Mouse (Mus musculus) brain, embryonic 14.5 days (tissue): Measurements from ENCODE around the gene Nfic. TPM values are rescaled to one million over a fixed set of nuclear protein-coding genes. Genes with fewer than 3 reads are reported as not detected.
A peak's percentile ranks its signal among the peaks of the same experiment; 100 is the strongest.

Experiments
- DNase-seq: peaks from one replicate; pipeline ENCODE4 v3.0.0-alpha.2; 2011; ENCODE audit warnings: low read depth
- CTCF ChIP-seq: fragments of 200-500 bp; IDR thresholded peaks from 2 replicates; pipeline ENCODE4 v1.5.1; 2012; ENCODE audit warnings: inconsistent platforms, mild to moderate bottlenecking, moderate library complexity, borderline replicate concordance; ENCODE audit not compliant: insufficient read depth, insufficient read length; ENCODE audit errors: extremely low read depth
- POLR2A ChIP-seq: fragments of 200-500 bp; IDR thresholded peaks from 2 replicates; pipeline ENCODE4 v1.6.1; 2012; ENCODE audit warnings: mild to moderate bottlenecking, inconsistent platforms, borderline replicate concordance; ENCODE audit not compliant: poor library complexity, insufficient read depth, insufficient read length, severe bottlenecking; ENCODE audit errors: extremely low read depth
- polyA plus RNA-seq: library from polyadenylated mRNA; depleted of rRNA; stranded (reverse); fragments of >200 nt; gene quantifications from 2 replicates; pipeline ENCODE4 v1.2.3, GENCODE M21; 2012

Nfic gene
- polyA plus RNA-seq, 1 experiment, result 16.7 TPM

GRCm38 (mm10) chr10:81382039-81382438, 73.4 kb downstream of the Nfic start:
- TF ChIP-seq POLR2A, result no peak
- no peak for TF ChIP-seq CTCF
- no peak for DNase-seq

- DNase-seq, result no peak
- TF ChIP-seq POLR2A, result no peak
- TF ChIP-seq CTCF, result no peak
Measured at GRCm38 (mm10) chr10:81379809-81380378, 75.5 kb downstream of the Nfic start.

- TF ChIP-seq CTCF, result no peak
- no peak for TF ChIP-seq POLR2A
- no peak for DNase-seq
Measured at GRCm38 (mm10) chr10:81379183-81379553, 76.3 kb downstream of the Nfic start.

- DNase-seq, result peak; percentile 100
- TF ChIP-seq CTCF (no peak), POLR2A (peak; percentile 12; the same call in 1 of the 2 replicates)
Measured at GRCm38 (mm10) chr10:81378553-81379182, 76.8 kb downstream of the Nfic start.

- TF ChIP-seq CTCF (no peak), POLR2A (peak; percentile 89)
- DNase-seq, result no peak
Measured at GRCm38 (mm10) chr10:81377793-81378552, 77.5 kb downstream of the Nfic start, which contains the start of gene Fzr1. Fzr1 (minus strand) TSS chr10:81378516.

GRCm38 (mm10) chr10:81377362-81377664, 78.1 kb downstream of the Nfic start:
- TF ChIP-seq POLR2A, result no peak
- no peak for TF ChIP-seq CTCF
- DNase-seq, result no peak

- TF ChIP-seq POLR2A (no peak), CTCF (no peak)
- DNase-seq, result no peak
Measured at GRCm38 (mm10) chr10:81376561-81377361, 78.7 kb downstream of the Nfic start.

GRCm38 (mm10) chr10:81375322-81375721, 80.1 kb downstream of the Nfic start:
- TF ChIP-seq CTCF, result no peak
- no peak for TF ChIP-seq POLR2A
- no peak for DNase-seq

- TF ChIP-seq CTCF (no peak), POLR2A (no peak)
- no peak for DNase-seq
Measured at GRCm38 (mm10) chr10:81367207-81367495, 88.3 kb downstream of the Nfic start.

- no peak for DNase-seq
- TF ChIP-seq POLR2A (no peak), CTCF (no peak)
Measured at GRCm38 (mm10) chr10:81366477-81367206, 88.8 kb downstream of the Nfic start.

- TF ChIP-seq CTCF (no peak), POLR2A (no peak)
- peak; percentile 47 for DNase-seq
Measured at GRCm38 (mm10) chr10:81365672-81366476, 89.6 kb downstream of the Nfic start, which contains the start of gene 4930404N11Rik. 4930404N11Rik (minus strand) TSS chr10:81365816.

- DNase-seq, result no peak
- TF ChIP-seq CTCF, result no peak
- no peak for TF ChIP-seq POLR2A
Measured at GRCm38 (mm10) chr10:81365073-81365472, 90.4 kb downstream of the Nfic start.

GRCm38 (mm10) chr10:81364666-81365065, 90.8 kb downstream of the Nfic start:
- TF ChIP-seq POLR2A (no peak), CTCF (no peak)
- no peak for DNase-seq
